Mouse (Mus musculus): ENCODE data around the gene Coro1c. TPM values are rescaled to one million over a fixed set of nuclear protein-coding genes. Genes with fewer than 3 reads are reported as not detected.

The Coro1c gene
- polyA plus RNA-seq, 1 experiment from 2014 or later, result 235 TPM

DNA sequence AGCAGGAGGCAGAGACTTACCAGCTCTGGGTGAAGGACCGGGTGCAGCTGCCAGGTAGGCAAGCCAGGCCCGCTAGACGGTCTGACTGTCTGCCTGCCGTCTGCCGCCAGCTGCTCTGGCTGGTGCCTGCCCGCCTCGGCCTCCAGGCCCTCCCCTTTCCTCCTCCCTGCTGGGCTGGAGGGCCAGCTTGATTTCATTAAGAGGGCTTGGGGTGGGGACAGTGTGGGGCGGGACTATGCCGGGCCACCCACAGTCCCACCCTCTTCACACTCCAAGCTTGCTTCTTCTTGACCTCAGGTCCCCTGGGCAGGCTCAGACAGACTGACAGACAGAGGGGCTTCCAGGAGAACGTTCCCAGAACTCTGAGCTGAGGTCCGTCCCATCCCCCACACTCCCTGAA lies 108.3 kb downstream of the Coro1c start, which contains the start of gene Tmem119:
Gene Tmem119, minus strand, starts transcription at position 237 of the 400 bp plus-strand sequence.
- Histone ChIP-seq H3K27ac (no peak within 1 kb of the TSS; the same call in 1 of the 2 replicates), H3K9ac (no peak within 1 kb of the TSS), H3K4me2 (no peak within 1 kb of the TSS), H3K36me3 (ENCODE audit: poor library complexity, severe bottlenecking) (no peaks in the 10 kb centered on the region), H3K27me3 (peaks cover 10% of the 10 kb centered on the region), H3K4me1 (peaks cover 21% of the 10 kb centered on the region), H3K9me3 (replicated peaks) (no peaks in the 10 kb centered on the region), H3K4me3 (no peak within 1 kb of the TSS)
- 2% methylated on average over 11 of the region's 11 CpGs for WGBS
- peak; percentile 77 for ATAC-seq

DNA sequence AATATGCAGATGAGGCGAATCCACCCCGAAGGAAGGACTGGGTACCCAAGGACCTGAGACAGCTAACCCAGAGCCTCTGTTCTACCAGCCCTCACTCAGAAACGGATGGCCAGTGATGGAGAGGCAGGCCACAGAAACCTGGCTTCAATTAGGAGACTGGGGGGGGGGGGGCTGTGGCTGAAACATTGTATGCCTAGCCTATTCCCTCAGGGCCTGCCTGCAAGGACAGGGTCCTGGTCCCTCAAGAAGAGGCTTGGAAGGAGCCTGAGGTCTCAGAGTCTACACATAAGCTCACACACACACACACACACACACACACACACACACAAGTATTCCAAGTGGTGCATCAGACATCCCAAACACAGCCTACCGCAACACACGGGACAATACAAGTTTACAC lies 108.9 kb downstream of the Coro1c start:
- Histone ChIP-seq H3K27me3 (peaks cover 10% of the 10 kb centered on the region), H3K4me3 (no peak overlapping the region), H3K36me3 (ENCODE audit: poor library complexity, severe bottlenecking) (no peaks in the 10 kb centered on the region), H3K27ac (no peak overlapping the region; the same call in 1 of the 2 replicates), H3K4me1 (peaks cover 21% of the 10 kb centered on the region), H3K9me3 (replicated peaks) (no peaks in the 10 kb centered on the region), H3K4me2 (no peak overlapping the region), H3K9ac (no peak overlapping the region)
- ATAC-seq, result no peak
- 58% methylated on average over 5 of the region's 5 CpGs for whole genome bisulfite sequencing

DNA sequence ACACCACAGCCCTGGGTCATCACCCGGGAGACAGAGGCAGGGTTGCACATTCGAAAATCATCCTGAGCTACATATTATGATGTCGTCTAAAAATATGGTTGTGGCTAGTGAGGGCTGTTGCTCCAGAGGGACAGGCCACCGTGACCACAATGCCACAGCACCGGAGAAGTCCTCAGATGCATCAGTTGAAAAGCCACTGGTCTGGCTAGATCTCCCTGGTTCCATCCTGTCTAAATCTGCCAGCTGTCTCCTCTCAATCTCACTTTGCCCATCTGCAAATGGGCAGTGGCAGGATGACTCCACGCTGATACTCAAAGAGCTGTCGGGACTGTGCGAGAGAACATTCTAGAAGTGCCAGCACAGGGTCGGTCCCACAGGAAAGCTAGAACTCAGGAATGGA lies 110.0 kb downstream of the Coro1c start:
- H3K4me3 ChIP-seq, result no peak overlapping the region
- H3K4me2 ChIP-seq, result no peak overlapping the region
- H3K9ac ChIP-seq, result no peak overlapping the region
- ATAC-seq, result no peak
- H3K36me3 ChIP-seq (ENCODE audit: poor library complexity, severe bottlenecking), result no peaks in the 10 kb centered on the region
- WGBS, result 92% methylated on average over 9 of the region's 9 CpGs
- no peak overlapping the region for H3K27ac ChIP-seq
- peaks cover 10% of the 10 kb centered on the region for H3K27me3 ChIP-seq
- H3K9me3 ChIP-seq (replicated peaks), result no peaks in the 10 kb centered on the region
- peaks cover 21% of the 10 kb centered on the region for H3K4me1 ChIP-seq

DNA sequence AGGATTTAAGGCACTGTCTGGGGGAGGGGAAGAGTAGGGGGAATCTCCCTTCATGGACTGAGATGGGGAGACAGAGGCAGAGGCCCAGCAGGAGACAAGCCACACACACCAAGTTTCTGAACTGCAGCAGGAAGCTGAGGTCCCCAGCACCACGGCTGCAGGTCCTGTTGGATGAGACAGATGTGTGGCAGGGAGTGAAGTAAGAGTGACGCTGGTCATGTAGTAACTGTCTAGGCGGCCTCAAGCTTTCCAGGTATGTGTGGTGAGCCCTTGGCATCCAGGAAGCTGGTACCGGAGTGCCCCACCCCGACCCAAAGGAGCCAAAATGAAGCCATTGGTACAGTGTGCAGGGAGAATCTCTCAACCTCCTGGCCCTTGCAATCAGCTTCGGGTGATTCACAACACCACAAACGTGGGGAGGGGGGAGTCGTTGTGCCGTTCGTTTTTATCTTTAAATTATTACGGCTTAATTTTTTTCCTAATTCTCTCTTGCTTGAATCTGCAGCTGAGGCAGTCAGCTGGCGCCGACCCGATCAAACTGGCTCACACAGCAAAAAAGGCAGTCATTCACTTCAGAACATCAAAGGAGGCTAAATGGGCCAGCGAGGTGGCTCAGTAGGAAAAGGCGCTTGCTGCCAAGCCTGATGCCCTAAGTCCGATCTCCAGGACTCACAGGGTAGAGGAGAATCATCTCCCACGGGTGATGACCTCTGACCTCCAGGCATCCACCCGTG lies 111.2 kb downstream of the Coro1c start:
- Histone ChIP-seq H3K27ac (no peak overlapping the region), H3K4me2 (no peak overlapping the region), H3K4me3 (no peak overlapping the region), H3K36me3 (ENCODE audit: poor library complexity, severe bottlenecking) (no peaks in the 10 kb centered on the region), H3K9me3 (replicated peaks) (no peaks in the 10 kb centered on the region), H3K9ac (no peak overlapping the region), H3K27me3 (peaks cover 10% of the 10 kb centered on the region), H3K4me1 (peaks cover 21% of the 10 kb centered on the region)
- ATAC-seq, result no peak
- 12% methylated on average over 19 of the region's 19 CpGs for WGBS

DNA sequence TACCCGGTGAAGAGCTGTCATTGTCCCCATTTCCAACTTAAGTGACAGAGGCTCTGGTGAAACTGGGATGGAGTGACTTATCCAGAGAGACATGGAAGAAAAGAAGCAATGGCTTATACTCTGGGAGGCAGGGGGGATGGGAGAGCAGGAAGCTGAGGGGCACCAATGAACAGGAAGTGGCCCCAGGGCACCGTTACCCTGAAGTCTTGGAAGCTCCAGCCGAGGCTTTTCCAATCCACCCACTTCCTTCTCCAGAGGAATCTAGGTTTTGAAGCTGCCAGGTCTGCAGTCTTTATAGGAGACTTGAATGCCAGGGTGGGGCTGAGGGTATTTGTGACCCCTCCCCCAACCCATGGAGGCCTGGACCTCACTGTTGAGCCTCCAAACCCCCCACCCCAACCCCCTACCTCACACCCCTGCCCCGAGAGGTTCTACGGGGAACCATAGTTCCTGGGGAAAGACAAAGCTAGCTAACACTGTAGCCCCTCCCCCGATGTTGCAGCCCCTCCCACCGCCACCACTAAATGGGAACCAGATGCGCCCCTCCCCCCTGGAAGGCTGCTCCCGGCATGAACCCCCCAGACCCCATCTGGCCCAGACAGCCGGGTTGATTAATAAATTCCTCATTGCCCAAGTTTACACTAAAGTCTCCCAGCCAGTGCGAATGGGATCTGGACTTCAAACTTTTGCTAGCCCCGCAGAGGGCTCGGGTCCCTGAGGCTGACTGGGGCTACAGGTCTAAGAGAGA lies 112.0 kb downstream of the Coro1c start:
- 0 out of 2 replicates have a peak overlapping the region, but pooled peaks have one; percentile 12 for H3K9ac ChIP-seq
- H3K4me1 ChIP-seq, result peaks cover 21% of the 10 kb centered on the region
- no peak overlapping the region for H3K27ac ChIP-seq
- H3K9me3 ChIP-seq (replicated peaks), result no peaks in the 10 kb centered on the region
- H3K36me3 ChIP-seq (ENCODE audit: poor library complexity, severe bottlenecking), result no peaks in the 10 kb centered on the region
- H3K27me3 ChIP-seq, result peaks cover 10% of the 10 kb centered on the region
- H3K4me3 ChIP-seq, result no peak overlapping the region
- no peak overlapping the region for H3K4me2 ChIP-seq
- no peak for ATAC-seq
- 6% methylated on average over 13 of the region's 13 CpGs for WGBS

Other genes starting within 250 kb of the Coro1c start
- gene 1700069L16Rik, start 184.0 kb downstream of the Coro1c start, polyA plus RNA-seq (2015; fragmentation: Nextera tagmentation; extraction: Ambion mirVana), result not detected in 2 replicates
- gene Ficd, start 173.0 kb downstream of the Coro1c start, polyA plus RNA-seq (2015; fragmentation: Nextera tagmentation; extraction: Ambion mirVana), result 5.6 and 5.8 TPM in 2 replicates
- 57.2 and 59.9 TPM in 2 replicates for gene Sart3, start 136.2 kb downstream of the Coro1c start, polyA plus RNA-seq (2015; fragmentation: Nextera tagmentation; extraction: Ambion mirVana)
- gene Iscu, start 136.0 kb downstream of the Coro1c start, polyA plus RNA-seq (2015; fragmentation: Nextera tagmentation; extraction: Ambion mirVana), result 97.3 and 104 TPM in 2 replicates
- 3.4 and 4.4 TPM in 2 replicates for gene Tmem119, start 108.2 kb downstream of the Coro1c start, polyA plus RNA-seq (2015; fragmentation: Nextera tagmentation; extraction: Ambion mirVana)
- gene Selplg, start 76.1 kb downstream of the Coro1c start, polyA plus RNA-seq (2015; fragmentation: Nextera tagmentation; extraction: Ambion mirVana), result 0.40 and 0.62 TPM in 2 replicates
- gene Ssh1, start 85.1 kb upstream of the Coro1c start, polyA plus RNA-seq (2015; fragmentation: Nextera tagmentation; extraction: Ambion mirVana), result 12.0 and 13.9 TPM in 2 replicates
- gene Dao, start 94.9 kb upstream of the Coro1c start, polyA plus RNA-seq (2015; fragmentation: Nextera tagmentation; extraction: Ambion mirVana), result not detected in 2 replicates
- 16.2 and 17.7 TPM in 2 replicates for gene Usp30, start 156.7 kb upstream of the Coro1c start, polyA plus RNA-seq (2015; fragmentation: Nextera tagmentation; extraction: Ambion mirVana)
- 52.2 and 57.1 TPM in 2 replicates for gene Svop, start 182.8 kb upstream of the Coro1c start, polyA plus RNA-seq (2015; fragmentation: Nextera tagmentation; extraction: Ambion mirVana)
- 6.7 and 9.0 TPM in 2 replicates for gene Alkbh2, start 219.5 kb upstream of the Coro1c start, polyA plus RNA-seq (2015; fragmentation: Nextera tagmentation; extraction: Ambion mirVana)
- gene Ung, start 221.6 kb upstream of the Coro1c start, polyA plus RNA-seq (2015; fragmentation: Nextera tagmentation; extraction: Ambion mirVana), result 45.3 and 46.6 TPM in 2 replicates
- gene Acacb, start 237.8 kb upstream of the Coro1c start, polyA plus RNA-seq (2015; fragmentation: Nextera tagmentation; extraction: Ambion mirVana), result 0.96 and 1.5 TPM in 2 replicates